Mouse (Mus musculus) MEL (cell line): ENCODE measurements around the gene Sept9.

Source experiments
- CTCF ChIP-seq, 3 experiments: IDR thresholded peaks in 2 of 3; conservative IDR thresholded peaks in 1 of 3; 2 replicates each; pipeline ENCODE4 v1.5.1; 2011 to 2012; ENCODE audit warnings: low read length in 3 of 3, low read depth in 2 of 3, mild to moderate bottlenecking in 2 of 3, improper control_type of control experiment in 1 of 3, inconsistent platforms in 1 of 3, mixed read lengths in 1 of 3, moderate library complexity in 1 of 3; ENCODE audit not compliant: control insufficient read depth in 1 of 3, insufficient read depth in 1 of 3, poor library complexity in 1 of 3, severe bottlenecking in 1 of 3
- MEF2A ChIP-seq: IDR thresholded peaks from 2 replicates; pipeline ENCODE4 v1.6.1; 2014; ENCODE audit warnings: low read depth, mild to moderate bottlenecking, inconsistent platforms, low read length, improper control_type of control experiment; ENCODE audit not compliant: poor library complexity, insufficient replicate concordance, severe bottlenecking; ENCODE audit errors: extremely low read depth
- MYC ChIP-seq: IDR thresholded peaks from 2 replicates; pipeline ENCODE4 v1.6.1; 2011; ENCODE audit warnings: low read depth, mild to moderate bottlenecking, low read length, improper control_type of control experiment, moderate library complexity
- POLR2AphosphoS2 ChIP-seq: IDR thresholded peaks from 2 replicates; pipeline ENCODE4 v1.6.1; 2011; ENCODE audit warnings: low read length, improper control_type of control experiment

- TF ChIP-seq CTCF (IDR thresholded peaks at IDR 0.05 in 2 of 3, conservative IDR thresholded peaks at IDR 0.05 in 1 of 3; ENCODE audit: control insufficient read depth in 1 of 3, insufficient read depth in 1 of 3, low read depth in 2 of 3, low read length in 3 of 3, poor library complexity in 1 of 3, severe bottlenecking in 1 of 3) (no peak), MEF2A (no peak), POLR2AphosphoS2 (no peak), MYC (no peak)
Observed at GRCm38 (mm10) chr11:117175472-117175871, 24.0 kb upstream of the Sept9 start.
